Mouse (Mus musculus): ENCODE results near the gene Tcirg1.

- TF ChIP-seq CTCF (IDR thresholded peaks at IDR 0.05; ENCODE audit: low read depth), result no peak
- TF ChIP-seq EP300 (IDR thresholded peaks at IDR 0.05; ENCODE audit: low read depth), result no peak
These were observed 53.0 kb downstream of the Tcirg1 start for GRCm38 (mm10) chr19:3853891-3854290.
